Mouse (Mus musculus): Measurements from ENCODE around the gene Svs6. TPM values are rescaled to one million over a fixed set of nuclear protein-coding genes. Genes with fewer than 3 reads are reported as not detected.
"Not testable (repeated sequence)": the region's sequence is repeated elsewhere in the genome, so short reads cannot be mapped to it uniquely, and the experiment has no call there.

The Svs6 gene
- not detected for total RNA-seq (2021)
- long read RNA-seq, experiment 1, result 0 reads
- long read RNA-seq, experiment 2, result 0 reads

GRCm38 (mm10) chr2:164316451-164316850 is at the start of gene Svs6:
Gene Svs6, plus strand, starts transcription at chr2:164316751.
- DNase-seq; intact Hi-C loops (cut with DNase I): not testable (repeated sequence)

- DNase-seq, result no peak
- intact Hi-C loops (cut with DNase I), result no loop called here
These were observed 38.2 kb upstream of the Svs6 start, which contains the start of gene Svs4 for GRCm38 (mm10) chr2:164278359-164278758. Gene Svs4, minus strand, starts transcription at chr2:164278459.

- DNase-seq; intact Hi-C loops (cut with DNase I): not testable (repeated sequence)
These were observed 27.6 kb upstream of the Svs6 start, which contains the start of gene Svs3a for GRCm38 (mm10) chr2:164288968-164289367. Gene Svs3a, plus strand, starts transcription at chr2:164289268.

- DNase-seq, result no peak
- intact Hi-C loops (cut with DNase I), result no loop called here
These were observed 4.0 kb upstream of the Svs6 start for GRCm38 (mm10) chr2:164312599-164312998.

GRCm38 (mm10) chr2:164315460-164315859 is 1.1 kb upstream of the Svs6 start:
- intact Hi-C loops (cut with DNase I), result not testable (repeated sequence)

GRCm38 (mm10) chr2:164320983-164321382 is 4.4 kb downstream of the Svs6 start:
- intact Hi-C loops (cut with DNase I), result no loop called here
- no peak for DNase-seq

More at GRCm38 (mm10) chr2:164315460-164315859, 1.1 kb upstream of the Svs6 start:
- DNase-seq, result not testable (repeated sequence)

GRCm38 (mm10) chr2:164332440-164332839 is 15.9 kb downstream of the Svs6 start, which contains the start of gene Svs5:
Gene Svs5, plus strand, starts transcription at chr2:164332740.
- intact Hi-C loops (cut with DNase I), result not testable (repeated sequence)

GRCm38 (mm10) chr2:164343732-164344131 is 27.2 kb downstream of the Svs6 start:
- DNase-seq; intact Hi-C loops (cut with DNase I): not testable (repeated sequence)

More at GRCm38 (mm10) chr2:164332440-164332839, 15.9 kb downstream of the Svs6 start, which contains the start of gene Svs5:
- DNase-seq, result not testable (repeated sequence)

GRCm38 (mm10) chr2:164347697-164348096 is 31.1 kb downstream of the Svs6 start:
- intact Hi-C loops (cut with DNase I), result loop anchor here (5.0 kb wide), 1 partner anchor 245 kb away; no protein-coding TSS in a partner anchor
- not testable (repeated sequence) for DNase-seq

GRCm38 (mm10) chr2:164348980-164349379 is 32.4 kb downstream of the Svs6 start:
- intact Hi-C loops (cut with DNase I), result loop anchor here (5.0 kb wide), 1 partner anchor 247 kb away; no protein-coding TSS in a partner anchor
- DNase-seq, result peak in 1 of 2 experiments; percentile 40

- intact Hi-C loops (cut with DNase I), result no loop called here
- DNase-seq, result no peak
These were observed 36.1 kb downstream of the Svs6 start for GRCm38 (mm10) chr2:164352697-164353096.

- intact Hi-C loops (cut with DNase I), result no loop called here
- DNase-seq, result no peak
These were observed 36.8 kb downstream of the Svs6 start for GRCm38 (mm10) chr2:164353356-164353755.

GRCm38 (mm10) chr2:164356177-164356967 is 39.8 kb downstream of the Svs6 start:
- intact Hi-C loops (cut with DNase I), result no loop called here
- DNase-seq, result no peak

- intact Hi-C loops (cut with DNase I), result no loop called here
- DNase-seq, result no peak
These were observed 41.8 kb downstream of the Svs6 start for GRCm38 (mm10) chr2:164358373-164358772.

GRCm38 (mm10) chr2:164359031-164359430 is 42.5 kb downstream of the Svs6 start:
- DNase-seq, result no peak
- intact Hi-C loops (cut with DNase I), result no loop called here

- DNase-seq, result no peak
These were observed 43.1 kb downstream of the Svs6 start for GRCm38 (mm10) chr2:164359668-164360067.

GRCm38 (mm10) chr2:164360974-164361657 is 44.6 kb downstream of the Svs6 start:
- DNase-seq, result no peak
- intact Hi-C loops (cut with DNase I), result no loop called here

More at GRCm38 (mm10) chr2:164359668-164360067, 43.1 kb downstream of the Svs6 start:
- intact Hi-C loops (cut with DNase I), result no loop called here

- peak in 1 of 2 experiments; percentile 10 for DNase-seq
- intact Hi-C loops (cut with DNase I), result no loop called here
These were observed 50.4 kb downstream of the Svs6 start for GRCm38 (mm10) chr2:164366947-164367346.
